Mouse (Mus musculus) C2C12 (cell line): ENCODE results near the gene Nudt1. TPM values are rescaled to one million over a fixed set of nuclear protein-coding genes. Genes with fewer than 3 reads are reported as not detected.

Experiments used
- H3K27me3 ChIP-seq: one replicate; pipeline ENCODE4 v1.6.1; 2011; ENCODE audit not compliant: control insufficient read depth, insufficient read depth, insufficient read length
- H3K36me3 ChIP-seq: one replicate; pipeline ENCODE4 v1.6.1; 2011; ENCODE audit not compliant: control insufficient read depth, insufficient read depth
- H3K4me3 ChIP-seq: one replicate; pipeline ENCODE4 v1.5.1; 2011; ENCODE audit warnings: mild to moderate bottlenecking, control low read depth; ENCODE audit not compliant: poor library complexity, insufficient read depth, severe bottlenecking
- H3K79me2 ChIP-seq: one replicate; pipeline ENCODE4 v1.6.1; 2011; ENCODE audit not compliant: control insufficient read depth, insufficient read depth
- H3K79me3 ChIP-seq: one replicate; pipeline ENCODE4 v1.6.1; 2011; ENCODE audit warnings: low read depth, control low read depth
- H3ac ChIP-seq: one replicate; pipeline ENCODE3; 2011; ENCODE audit warnings: low read depth; ENCODE audit not compliant: control insufficient read depth, insufficient read length
- CEBPB ChIP-seq: IDR thresholded peaks from one replicate; pipeline ENCODE4 v1.6.1; 2011; ENCODE audit warnings: low read depth, mild to moderate bottlenecking, control low read depth, moderate library complexity
- CTCF ChIP-seq: IDR thresholded peaks from one replicate; pipeline ENCODE4 v1.5.1; 2011; ENCODE audit not compliant: control insufficient read depth, insufficient read depth, insufficient read length
- FOSL1 ChIP-seq: IDR thresholded peaks from one replicate; pipeline ENCODE4 v1.8.0; 2011; ENCODE audit warnings: mild to moderate bottlenecking, low read length; ENCODE audit not compliant: poor library complexity, insufficient read depth, severe bottlenecking
- MAX ChIP-seq: IDR thresholded peaks from one replicate; pipeline ENCODE4 v1.6.1; 2011; ENCODE audit warnings: mild to moderate bottlenecking, control low read depth
- MYOD1 ChIP-seq: IDR thresholded peaks from one replicate; pipeline ENCODE4 v1.6.1; 2011; ENCODE audit warnings: low read depth; ENCODE audit not compliant: control insufficient read depth, insufficient read length
- MYOG ChIP-seq: IDR thresholded peaks from one replicate; pipeline ENCODE4 v1.6.1; 2011; ENCODE audit not compliant: control insufficient read depth, insufficient read length; ENCODE audit errors: extremely low read depth
- USF1 ChIP-seq: IDR thresholded peaks from one replicate; pipeline ENCODE4 v1.6.1; 2011; ENCODE audit warnings: low read depth, mild to moderate bottlenecking, control low read depth, moderate library complexity
- polyA plus RNA-seq: library from polyadenylated mRNA; unstranded; fragments of >200 nt; fragmentation: generic; extraction: Trizol; gene quantifications from one replicate; pipeline ENCODE4 v1.2.1, GENCODE M21; 2012; ENCODE audit warnings: missing spikeins

The Nudt1 gene
- polyA plus RNA-seq, 1 experiment: 37.7 TPM

GRCm38 (mm10) chr5:140332519-140332918 is 11.1 kb downstream of the Nudt1 start:
- Histone ChIP-seq H3K79me3 (no peaks in the 10 kb centered on the region), H3K4me3 (no peak overlapping the region), H3K79me2 (peaks cover 12% of the 10 kb centered on the region), H3K27me3 (no peaks in the 10 kb centered on the region), H3K36me3 (no peaks in the 10 kb centered on the region), H3ac (no peak overlapping the region)
- no peak for TF ChIP-seq USF1
- no peak for TF ChIP-seq MAX
- TF ChIP-seq FOSL1: no peak
- no peak for TF ChIP-seq CEBPB
- TF ChIP-seq MYOG: no peak
- no peak for TF ChIP-seq MYOD1
- no peak for TF ChIP-seq CTCF

GRCm38 (mm10) chr5:140333631-140334030 is 12.2 kb downstream of the Nudt1 start:
- Histone ChIP-seq H3K36me3 (no peaks in the 10 kb centered on the region), H3ac (no peak overlapping the region), H3K4me3 (no peak overlapping the region), H3K79me3 (no peaks in the 10 kb centered on the region), H3K79me2 (peaks cover 12% of the 10 kb centered on the region), H3K27me3 (no peaks in the 10 kb centered on the region)
- TF ChIP-seq MAX (no peak), CTCF (no peak), USF1 (no peak), MYOG (no peak), CEBPB (no peak), MYOD1 (no peak), FOSL1 (no peak)

GRCm38 (mm10) chr5:140336680-140337079 is 15.2 kb downstream of the Nudt1 start:
- Histone ChIP-seq H3K79me3 (no peaks in the 10 kb centered on the region), H3K36me3 (peaks cover 11% of the 10 kb centered on the region), H3K4me3 (no peak overlapping the region), H3K79me2 (no peaks in the 10 kb centered on the region), H3ac (no peak overlapping the region), H3K27me3 (no peaks in the 10 kb centered on the region)
- TF ChIP-seq CTCF (no peak), MYOD1 (no peak), FOSL1 (no peak), USF1 (no peak), MYOG (no peak), MAX (no peak), CEBPB (no peak)

- Histone ChIP-seq H3ac (no peak overlapping the region), H3K27me3 (no peaks in the 10 kb centered on the region), H3K36me3 (peaks cover 12% of the 10 kb centered on the region), H3K4me3 (no peak overlapping the region), H3K79me3 (no peaks in the 10 kb centered on the region), H3K79me2 (no peaks in the 10 kb centered on the region)
- TF ChIP-seq CTCF (no peak), CEBPB (no peak), MYOG (no peak), MAX (no peak), FOSL1 (no peak), MYOD1 (no peak), USF1 (no peak)
Observed at GRCm38 (mm10) chr5:140338779-140339178, 17.3 kb downstream of the Nudt1 start.

GRCm38 (mm10) chr5:140339836-140340235 is 18.4 kb downstream of the Nudt1 start:
- TF ChIP-seq CTCF (no peak), MYOD1 (no peak), CEBPB (no peak)
- H3K79me2 ChIP-seq: no peaks in the 10 kb centered on the region
- no peaks in the 10 kb centered on the region for H3K79me3 ChIP-seq
- H3K36me3 ChIP-seq: peaks cover 15% of the 10 kb centered on the region
- no peaks in the 10 kb centered on the region for H3K27me3 ChIP-seq
- H3K4me3 ChIP-seq: no peak overlapping the region
- no peak overlapping the region for H3ac ChIP-seq

- no peak for TF ChIP-seq CEBPB
- TF ChIP-seq MYOD1: no peak
- TF ChIP-seq FOSL1: no peak
- no peak for TF ChIP-seq USF1
- TF ChIP-seq MAX: no peak
- no peak for TF ChIP-seq CTCF
- TF ChIP-seq MYOG: no peak
- peaks cover 22% of the 10 kb centered on the region for H3K36me3 ChIP-seq
Observed at GRCm38 (mm10) chr5:140342880-140343279, 21.4 kb downstream of the Nudt1 start.

More at GRCm38 (mm10) chr5:140342880-140343279, 21.4 kb downstream of the Nudt1 start:
- no peak overlapping the region for H3K4me3 ChIP-seq
- H3K27me3 ChIP-seq: no peaks in the 10 kb centered on the region
- H3ac ChIP-seq: no peak overlapping the region
- no peaks in the 10 kb centered on the region for H3K79me2 ChIP-seq
- H3K79me3 ChIP-seq: no peaks in the 10 kb centered on the region
